Mouse (Mus musculus) liver, embryonic 12.5 days (tissue): ENCODE measurements around the gene Smarcad1. TPM values are rescaled to one million over a fixed set of nuclear protein-coding genes. Genes with fewer than 3 reads are reported as not detected.

Experiments used
- ATAC-seq: fragments of 200-750 bp; cut with Nextera tagmentation; 2 replicates; pipeline ENCODE4 v1.8.0; 2017; ENCODE audit warnings: moderate number of reproducible peaks, mild to moderate bottlenecking, moderate library complexity
- H3K27ac ChIP-seq: fragments of 300-500 bp; sonication (generic); 2 replicates; pipeline ENCODE4 v1.5.1; 2016; ENCODE audit warnings: mild to moderate bottlenecking
- H3K27me3 ChIP-seq: fragments of 300-500 bp; sonication (generic); replicated peaks from 2 replicates; pipeline ENCODE4 v1.6.1; 2016; ENCODE audit warnings: mild to moderate bottlenecking, moderate library complexity
- H3K36me3 ChIP-seq: fragments of 300-500 bp; sonication (generic); 2 replicates; pipeline ENCODE4 v1.6.1; 2016; ENCODE audit warnings: mild to moderate bottlenecking, moderate library complexity
- H3K4me1 ChIP-seq: fragments of 300-500 bp; sonication (generic); 2 replicates; pipeline ENCODE4 v1.6.1; 2016
- H3K4me2 ChIP-seq: fragments of 300-500 bp; sonication (generic); 2 replicates; pipeline ENCODE4 v1.6.1; 2016; ENCODE audit warnings: mild to moderate bottlenecking, moderate library complexity
- H3K4me3 ChIP-seq: fragments of 300-500 bp; sonication (generic); 2 replicates; pipeline ENCODE4 v1.5.1; 2016; ENCODE audit warnings: mild to moderate bottlenecking, moderate library complexity
- H3K9ac ChIP-seq: fragments of 300-500 bp; sonication (generic); 2 replicates; pipeline ENCODE4 v1.6.1; 2016; ENCODE audit warnings: mild to moderate bottlenecking, moderate library complexity
- H3K9me3 ChIP-seq: fragments of 300-500 bp; sonication (generic); replicated peaks from 2 replicates; pipeline ENCODE4 v1.6.1; 2016; ENCODE audit warnings: mild to moderate bottlenecking, moderate library complexity
- WGBS: fragments of 180-500 bp; shearing (Covaris S2); methylation state at CpG from one replicate; pipeline ENCODE4 v1.1.7; 2016; ENCODE audit not compliant: insufficient replicate concordance; 5-methylcytosine and 5-hydroxymethylcytosine counted together
- polyA plus RNA-seq: library from polyadenylated mRNA; unstranded; fragments of >200 nt; fragmentation: Nextera tagmentation; extraction: Ambion mirVana; gene quantifications from 2 replicates; pipeline ENCODE4 v1.2.1, GENCODE M21; 2016

Gene Smarcad1
- polyA plus RNA-seq, 1 experiment from 2014 or later = 33.2 TPM

DNA sequence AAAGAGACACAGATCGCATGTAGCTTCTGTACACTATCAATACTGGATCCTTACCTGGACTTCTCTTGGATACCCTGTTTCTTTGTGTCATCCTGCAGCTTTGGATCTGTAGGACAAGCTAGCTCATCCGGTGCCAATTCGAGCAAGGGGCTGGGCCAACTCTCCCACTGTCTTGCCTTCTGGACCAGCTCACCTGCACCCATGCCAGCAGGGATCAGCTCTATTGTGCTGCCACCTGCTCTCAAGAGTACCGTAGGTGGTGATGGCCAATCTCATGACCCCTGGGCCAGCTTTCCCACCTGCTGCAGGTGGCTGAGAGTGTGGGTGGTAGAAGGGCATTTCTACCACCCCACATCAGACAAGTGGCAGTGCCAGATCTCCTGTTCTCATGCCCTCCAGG, 114.7 kb downstream of the Smarcad1 start:
- Histone ChIP-seq H3K4me3 (no peak overlapping the region), H3K9ac (no peak overlapping the region), H3K4me1 (no peaks in the 10 kb centered on the region), H3K36me3 (no peaks in the 10 kb centered on the region), H3K4me2 (no peak overlapping the region), H3K27ac (no peak overlapping the region), H3K9me3 (no peaks in the 10 kb centered on the region), H3K27me3 (no peaks in the 10 kb centered on the region)
- WGBS = 74% methylated on average over 4 of the region's 4 CpGs
- ATAC-seq = no peak

DNA sequence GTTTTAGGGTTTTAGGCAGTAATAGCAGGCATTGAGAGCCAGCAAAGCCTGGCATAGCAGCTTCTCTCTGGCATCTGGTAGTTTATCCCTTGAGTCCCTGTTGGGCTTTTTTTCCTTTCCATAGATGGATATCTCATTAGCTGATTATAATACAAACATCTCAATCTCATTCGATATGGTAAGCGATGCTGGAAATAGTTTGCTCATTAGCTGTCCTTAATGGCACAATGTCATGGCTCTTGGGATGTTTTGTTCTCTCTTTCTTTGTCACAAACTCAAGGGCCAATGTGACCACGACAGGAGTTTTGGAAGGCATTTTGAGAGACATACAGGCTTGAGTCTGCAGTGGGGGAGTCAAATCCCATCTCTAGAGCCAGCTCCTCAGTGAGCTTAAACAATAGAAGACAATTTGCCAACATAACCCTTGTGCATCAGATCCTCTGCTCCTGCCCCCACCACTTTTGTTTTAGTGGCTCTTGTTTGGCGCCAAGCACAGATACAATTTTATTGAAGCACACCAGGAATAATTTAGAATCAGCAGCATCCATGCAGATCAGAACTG, 117.1 kb downstream of the Smarcad1 start:
- WGBS = 65% methylated on average over 4 of the region's 4 CpGs
- no peak overlapping the region for H3K4me3 ChIP-seq

DNA sequence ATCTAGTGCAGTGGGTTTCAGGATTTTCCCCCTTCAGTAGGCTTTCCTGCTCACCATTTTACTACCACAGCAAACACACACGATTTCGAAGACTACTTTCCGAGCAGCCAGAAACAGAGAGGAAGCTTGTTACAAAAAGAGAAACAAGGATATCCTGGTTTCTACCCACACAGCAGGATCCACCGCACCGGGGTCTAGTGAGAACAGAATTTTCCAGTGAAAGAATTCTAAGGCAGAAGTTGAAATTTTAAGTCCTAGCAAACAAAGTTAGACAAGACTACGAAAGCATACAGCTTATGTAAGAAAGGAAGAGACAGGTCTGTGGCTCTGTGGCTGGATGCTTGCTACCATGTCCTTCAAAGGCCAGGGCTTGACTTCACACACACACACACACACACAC, 121.8 kb downstream of the Smarcad1 start:
- Histone ChIP-seq H3K4me2 (no peak overlapping the region), H3K36me3 (no peaks in the 10 kb centered on the region)

More for the DNA sequence above, 117.1 kb downstream of the Smarcad1 start:
- Histone ChIP-seq H3K4me2 (no peak overlapping the region), H3K9me3 (no peaks in the 10 kb centered on the region), H3K9ac (no peak overlapping the region), H3K27ac (no peak overlapping the region), H3K36me3 (no peaks in the 10 kb centered on the region), H3K4me1 (no peaks in the 10 kb centered on the region), H3K27me3 (no peaks in the 10 kb centered on the region)
- no peak for ATAC-seq

DNA sequence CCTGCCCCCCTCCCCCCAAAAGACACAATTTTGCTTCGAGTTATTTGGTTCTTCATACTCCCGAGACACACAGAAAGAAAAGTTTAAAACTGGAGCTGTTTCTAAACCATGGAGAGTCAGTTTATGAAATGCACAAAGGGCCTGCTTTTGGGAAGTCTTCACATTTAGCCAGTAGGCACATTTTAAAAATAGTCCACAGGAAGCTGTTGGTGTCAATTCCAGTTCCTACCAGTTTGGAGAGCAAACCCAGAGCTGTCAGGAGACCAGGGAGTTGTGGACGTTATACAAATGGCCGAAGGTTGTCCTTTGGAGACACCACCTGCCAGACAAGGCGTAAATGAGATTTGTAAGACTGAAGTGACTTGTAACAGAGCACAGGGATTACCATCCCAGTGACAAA, 122.6 kb downstream of the Smarcad1 start:
- ATAC-seq = no peak
- no peak overlapping the region for H3K9ac ChIP-seq
- no peaks in the 10 kb centered on the region for H3K36me3 ChIP-seq
- 37% methylated on average over 5 of the region's 5 CpGs for WGBS
- H3K27me3 ChIP-seq = no peaks in the 10 kb centered on the region
- H3K9me3 ChIP-seq = no peaks in the 10 kb centered on the region
- H3K4me1 ChIP-seq = no peaks in the 10 kb centered on the region
- H3K27ac ChIP-seq = no peak overlapping the region
- no peak overlapping the region for H3K4me3 ChIP-seq
- no peak overlapping the region for H3K4me2 ChIP-seq

More for the DNA sequence above, 121.8 kb downstream of the Smarcad1 start:
- H3K27me3 ChIP-seq = no peaks in the 10 kb centered on the region
- no peak overlapping the region for H3K4me3 ChIP-seq
- no peaks in the 10 kb centered on the region for H3K9me3 ChIP-seq
- 43% methylated on average over 6 of the region's 6 CpGs for WGBS
- no peaks in the 10 kb centered on the region for H3K4me1 ChIP-seq
- no peak overlapping the region for H3K9ac ChIP-seq
- H3K27ac ChIP-seq = no peak overlapping the region
- ATAC-seq = no peak

Other genes starting within 250 kb of the Smarcad1 start
- gene Hpgds, start 102.3 kb downstream of the Smarcad1 start, polyA plus RNA-seq = 3.3 and 4.3 TPM in 2 replicates